Mouse (Mus musculus): Measurements from ENCODE around the gene Slc17a7.

GRCm38 (mm10) chr7:45191803-45192363, 28.1 kb downstream of the Slc17a7 start:
- no peak for TF ChIP-seq CTCF (IDR thresholded peaks at IDR 0.05; ENCODE audit: borderline replicate concordance, extremely low read depth, insufficient read depth, insufficient read length)
- no peak for TF ChIP-seq POLR2A (IDR thresholded peaks at IDR 0.05; ENCODE audit: borderline replicate concordance, extremely low read depth, insufficient read depth, insufficient read length, poor library complexity, severe bottlenecking)
